Mouse (Mus musculus): Measurements from ENCODE around the gene Sorcs3.

Sorcs3 gene

GRCm38 (mm10) chr19:48285602-48286225 lies 79.9 kb downstream of the Sorcs3 start:
- DNase-seq (ENCODE audit: low read depth, low spot score), result no peak

DNA sequence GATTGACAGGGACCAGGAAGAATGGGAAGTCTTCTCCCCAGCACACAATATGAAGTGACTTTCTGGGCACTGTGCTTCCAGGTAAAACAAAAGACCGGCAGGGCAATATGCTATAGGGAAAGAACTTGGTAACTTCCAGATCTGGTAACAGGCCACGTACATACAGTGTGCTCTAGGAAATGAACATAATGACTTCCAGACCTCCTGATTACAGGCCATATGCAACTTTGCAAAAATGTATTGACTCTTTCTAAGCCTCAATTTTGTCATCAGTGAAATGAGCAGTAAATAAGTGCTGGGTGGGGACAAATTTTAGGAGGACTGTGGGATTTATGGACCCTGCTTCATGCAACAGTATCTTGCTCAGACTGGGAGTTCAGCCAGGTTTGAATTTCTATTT lies 88.4 kb downstream of the Sorcs3 start:
- DNase-seq (ENCODE audit: low read depth, low spot score), result no peak

DNA sequence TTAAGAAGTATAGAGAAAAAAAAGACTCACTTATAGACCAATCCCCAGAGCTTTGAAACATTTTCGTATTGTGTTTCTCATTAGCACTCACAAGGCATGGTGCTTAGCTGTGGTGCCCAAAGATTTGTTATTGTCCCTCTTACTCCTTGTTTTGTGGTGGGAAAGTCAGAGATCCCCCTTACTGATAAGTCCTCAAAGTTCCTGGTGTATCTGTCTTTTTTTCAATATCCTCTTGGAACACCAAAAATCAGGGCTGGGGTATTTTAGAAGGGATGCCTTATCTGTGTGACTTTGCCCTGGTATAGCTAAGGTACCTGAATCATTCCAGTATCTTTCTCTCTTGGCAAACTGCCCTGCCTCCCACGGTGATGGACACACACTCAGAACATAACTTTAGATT lies 92.6 kb downstream of the Sorcs3 start:
- no peak for DNase-seq (ENCODE audit: low read depth, low spot score)

DNA sequence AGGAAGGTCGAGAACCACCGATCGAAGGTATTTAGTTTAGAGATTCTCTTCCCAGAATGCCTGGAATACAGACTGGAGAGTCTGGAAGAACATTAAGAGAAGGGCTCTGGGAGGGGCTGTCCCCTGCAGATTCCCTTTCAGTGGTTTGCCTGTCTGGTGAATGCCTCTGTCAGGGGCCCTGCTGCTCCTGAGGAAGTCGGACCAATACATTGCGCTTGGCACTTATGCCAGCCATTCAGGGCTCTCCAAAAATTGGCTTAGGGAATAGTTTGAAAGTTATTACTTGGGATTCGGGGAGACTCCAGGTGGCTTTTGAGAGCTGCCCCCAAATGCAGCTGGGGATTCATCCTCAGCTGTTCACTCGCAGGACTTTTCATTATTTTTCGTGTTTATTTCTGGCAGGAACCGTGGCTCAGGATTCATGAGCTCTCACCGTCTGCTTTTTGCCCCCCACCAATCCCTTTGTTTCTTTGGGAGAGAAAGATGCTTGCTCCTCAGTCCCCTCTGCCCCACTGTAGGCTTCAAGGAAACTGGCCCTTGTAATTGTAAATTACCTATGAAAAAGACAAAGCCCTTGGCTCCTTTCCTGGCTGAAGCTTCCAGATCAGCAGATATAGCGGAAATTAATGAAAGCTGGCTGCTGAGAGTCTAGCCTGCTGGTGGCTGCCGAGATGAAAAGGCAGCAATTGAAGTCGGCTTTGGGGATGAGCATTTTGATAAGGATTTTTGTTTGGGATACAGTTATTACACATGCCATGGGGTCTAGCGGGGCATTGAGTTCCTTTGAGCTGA lies 94.8 kb downstream of the Sorcs3 start:
- DNase-seq (ENCODE audit: low read depth, low spot score), result no peak

DNA sequence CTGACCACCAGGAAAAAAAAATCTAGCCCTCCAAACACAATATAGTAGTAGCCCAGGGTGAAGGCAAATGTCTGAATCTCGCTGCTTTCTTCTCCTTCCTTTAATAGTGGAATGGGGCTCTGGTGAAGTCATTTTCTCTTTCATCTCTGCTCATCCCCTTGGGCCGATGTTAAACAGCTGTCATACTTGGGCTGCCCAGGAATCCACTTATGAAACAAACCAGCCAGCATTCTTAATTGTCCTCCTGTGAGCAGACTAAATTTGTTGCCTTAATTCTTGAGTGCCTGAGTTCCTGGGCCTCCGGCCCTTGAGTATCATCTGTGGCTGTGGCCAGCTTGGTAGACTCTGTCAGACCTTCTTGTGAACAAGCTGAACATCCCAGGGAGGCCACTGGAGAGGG lies 95.5 kb downstream of the Sorcs3 start:
- no peak for DNase-seq (ENCODE audit: low read depth, low spot score)

DNA sequence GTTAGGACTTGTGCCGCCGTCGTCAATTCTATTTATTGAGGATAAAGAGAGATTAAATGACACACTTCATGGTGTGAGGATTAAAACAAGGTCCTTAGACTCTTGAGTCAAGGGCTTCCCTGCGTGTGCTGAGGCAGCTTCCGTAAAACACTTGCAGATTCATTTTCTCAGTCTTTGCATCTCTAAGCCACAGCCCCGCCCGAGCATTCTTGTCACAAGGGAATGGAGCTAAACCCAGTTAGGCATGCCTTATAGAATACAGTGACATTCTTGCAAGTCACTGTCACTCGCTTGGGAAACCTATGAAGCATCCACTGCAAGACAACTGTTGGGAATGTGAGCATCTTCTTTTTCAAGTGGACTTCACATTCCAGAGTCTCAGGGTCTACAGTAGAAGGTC lies 102.5 kb downstream of the Sorcs3 start:
- DNase-seq (ENCODE audit: low read depth, low spot score), result no peak

GRCm38 (mm10) chr19:48309531-48310337 lies 103.9 kb downstream of the Sorcs3 start:
- DNase-seq (ENCODE audit: low read depth, low spot score), result no peak

DNA sequence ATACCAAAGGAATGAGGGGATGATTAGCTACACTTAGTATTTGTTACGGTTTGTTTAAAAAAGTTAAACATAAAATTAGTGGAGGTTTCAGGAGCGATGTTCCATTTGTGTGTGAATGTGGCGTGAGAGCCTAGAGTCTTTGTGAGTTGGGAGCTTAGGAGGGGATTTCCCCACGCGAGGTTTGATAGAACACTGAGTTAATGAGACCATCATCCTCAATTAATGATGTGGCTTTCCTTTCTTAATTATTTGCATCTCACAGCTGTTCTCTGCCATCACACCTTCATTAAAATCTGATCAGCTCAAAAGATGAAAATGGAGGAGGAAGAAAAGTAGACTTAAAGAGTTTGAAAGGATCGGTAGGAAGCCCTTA lies 104.5 kb downstream of the Sorcs3 start:
- DNase-seq (ENCODE audit: low read depth, low spot score), result no peak

DNA sequence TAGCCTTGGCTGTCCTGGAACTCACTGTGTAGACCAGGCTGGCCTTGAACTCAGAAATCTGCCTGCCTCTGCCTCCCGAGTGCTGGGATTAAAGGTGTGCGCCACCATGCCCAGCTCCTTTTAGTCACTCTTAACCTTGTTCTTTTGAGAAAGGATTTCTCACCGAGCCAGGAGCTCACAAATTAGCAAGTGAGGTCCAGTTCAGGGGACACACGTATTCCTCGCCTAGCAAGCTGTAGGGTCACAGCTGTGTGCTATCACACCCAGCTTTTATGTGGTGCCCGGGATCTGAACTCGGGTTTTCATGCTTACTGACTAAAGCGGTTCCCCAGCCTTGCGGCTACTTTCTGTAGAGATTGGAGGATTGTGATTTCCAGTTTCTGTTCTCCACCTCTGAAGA lies 108.0 kb downstream of the Sorcs3 start:
- no peak for DNase-seq (ENCODE audit: low read depth, low spot score)

DNA sequence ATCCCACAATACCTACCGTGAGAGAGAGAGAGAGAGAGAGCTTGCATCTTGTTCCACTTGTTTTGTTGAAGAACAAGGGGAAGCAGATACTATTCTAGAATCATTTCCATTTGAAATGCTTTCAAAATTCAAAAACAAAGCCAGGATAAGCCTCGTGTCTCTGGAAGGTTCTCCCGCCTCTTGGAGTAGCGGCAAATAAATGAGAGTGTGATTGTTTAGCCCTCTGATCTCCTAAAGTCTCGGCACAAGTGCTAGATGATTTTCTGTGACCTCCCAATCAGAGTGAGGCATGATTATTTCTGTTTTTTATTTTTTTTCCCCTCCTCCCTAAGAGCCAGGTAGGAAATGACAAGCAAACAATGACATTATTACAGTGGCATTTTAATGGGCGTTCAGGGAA lies 121.3 kb downstream of the Sorcs3 start:
- no peak for DNase-seq (ENCODE audit: low read depth, low spot score)

DNA sequence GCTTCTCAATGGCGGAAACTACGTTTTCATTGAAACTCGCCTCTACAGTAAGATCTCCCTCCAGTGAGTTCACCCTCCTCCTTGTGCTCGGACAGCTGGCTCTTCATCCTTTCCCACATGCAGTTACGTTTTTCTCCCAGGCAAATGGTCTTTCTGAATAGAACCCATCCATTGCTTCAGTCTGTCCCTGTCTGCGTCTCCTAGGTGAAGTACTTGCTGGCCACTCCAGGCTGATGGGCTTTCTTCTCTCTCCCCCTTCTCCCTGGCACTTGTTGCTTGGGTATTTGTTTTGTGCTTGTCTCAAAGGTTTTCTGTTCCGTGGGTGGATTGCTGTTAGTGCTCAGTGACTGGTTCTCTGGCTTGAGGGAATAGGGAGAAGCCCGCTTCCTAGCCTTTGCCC lies 122.3 kb downstream of the Sorcs3 start:
- DNase-seq (ENCODE audit: low read depth, low spot score), result no peak

- DNase-seq (ENCODE audit: low read depth, low spot score), result no peak
These were observed 125.8 kb downstream of the Sorcs3 start for GRCm38 (mm10) chr19:48331640-48332039.

GRCm38 (mm10) chr19:48333085-48333484 lies 127.3 kb downstream of the Sorcs3 start:
- no peak for DNase-seq (ENCODE audit: low read depth, low spot score)

DNA sequence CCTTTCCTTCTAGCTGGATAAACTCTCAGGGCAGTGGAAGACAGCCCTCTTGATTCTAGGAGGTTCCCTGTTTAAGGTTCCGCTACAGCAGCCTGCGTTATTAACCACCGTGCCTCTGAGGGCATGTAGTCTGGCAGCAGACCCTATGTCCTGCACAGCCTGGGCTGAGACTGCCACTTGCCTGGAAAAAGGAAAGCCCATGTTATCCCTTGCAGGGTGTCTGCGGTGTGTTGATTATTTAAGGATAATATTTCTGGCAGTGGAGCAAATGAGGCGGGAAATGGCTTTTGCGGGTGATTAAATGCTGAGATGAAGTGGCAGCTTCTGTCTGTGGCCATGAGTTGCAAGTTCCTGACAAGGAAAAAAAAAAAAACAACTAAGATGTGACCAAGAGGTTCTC lies 131.6 kb downstream of the Sorcs3 start:
- DNase-seq (ENCODE audit: low read depth, low spot score), result no peak

- DNase-seq (ENCODE audit: low read depth, low spot score), result no peak
These were observed 132.3 kb downstream of the Sorcs3 start for GRCm38 (mm10) chr19:48338098-48338497.

GRCm38 (mm10) chr19:48342770-48343169 lies 136.9 kb downstream of the Sorcs3 start:
- DNase-seq (ENCODE audit: low read depth, low spot score), result no peak

DNA sequence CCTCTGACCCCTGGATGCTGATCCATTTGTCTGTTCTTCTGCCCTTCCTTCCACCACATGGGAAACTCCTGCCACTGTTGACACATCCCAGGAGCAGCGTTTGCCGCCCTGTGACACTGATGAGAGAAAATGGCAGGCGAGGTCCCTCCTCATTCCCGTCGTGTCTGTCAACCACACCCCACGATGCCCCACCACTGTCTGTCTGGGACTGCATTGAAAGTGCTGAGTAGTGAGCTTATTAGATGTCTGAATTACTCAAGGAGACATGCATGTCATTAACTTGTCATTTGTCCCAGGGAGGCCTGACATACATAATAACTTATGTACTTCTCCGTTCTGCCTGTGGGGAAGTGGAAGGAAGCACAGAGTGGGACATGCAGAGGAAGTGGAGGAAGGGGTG lies 137.6 kb downstream of the Sorcs3 start:
- DNase-seq (ENCODE audit: low read depth, low spot score), result no peak

DNA sequence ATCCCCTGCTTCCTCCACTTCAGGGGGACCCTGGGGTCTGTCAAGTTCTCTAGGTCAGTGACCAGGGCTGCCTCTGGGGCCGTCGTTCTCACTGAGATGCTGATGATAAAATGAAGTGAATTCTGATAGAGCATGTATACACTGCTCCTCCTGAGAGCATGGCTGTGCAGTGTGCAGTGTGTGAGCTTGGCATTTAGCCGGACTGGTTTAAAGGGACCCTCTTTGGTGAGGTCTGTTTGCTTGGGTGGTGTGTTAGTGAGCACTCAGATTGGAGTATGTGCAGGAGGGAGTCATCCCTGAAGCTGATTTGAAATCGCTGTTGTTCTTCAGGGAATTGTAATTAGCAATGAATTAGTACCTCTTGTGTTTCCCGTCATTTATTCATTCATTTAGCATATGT lies 141.3 kb downstream of the Sorcs3 start:
- DNase-seq (ENCODE audit: low read depth, low spot score), result no peak

DNA sequence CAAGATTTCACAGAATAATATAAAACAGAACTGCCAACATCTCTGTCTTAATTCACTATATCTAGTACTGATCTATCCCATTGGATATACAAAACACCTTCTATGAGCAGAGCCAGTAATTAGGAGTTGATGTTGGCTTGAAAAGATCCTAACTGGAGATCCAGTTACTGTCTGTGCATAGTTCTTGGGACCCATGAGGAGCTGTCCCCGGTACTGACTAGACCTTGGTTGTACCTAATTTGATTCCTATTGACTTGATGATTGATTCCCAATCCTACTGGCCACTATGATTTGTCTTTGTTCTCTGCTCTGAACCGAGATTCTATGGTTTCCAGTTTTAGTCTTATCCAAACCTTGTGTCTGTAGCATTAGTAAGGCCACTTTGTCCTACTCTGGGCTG lies 151.0 kb downstream of the Sorcs3 start:
- no peak for DNase-seq (ENCODE audit: low read depth, low spot score)

DNA sequence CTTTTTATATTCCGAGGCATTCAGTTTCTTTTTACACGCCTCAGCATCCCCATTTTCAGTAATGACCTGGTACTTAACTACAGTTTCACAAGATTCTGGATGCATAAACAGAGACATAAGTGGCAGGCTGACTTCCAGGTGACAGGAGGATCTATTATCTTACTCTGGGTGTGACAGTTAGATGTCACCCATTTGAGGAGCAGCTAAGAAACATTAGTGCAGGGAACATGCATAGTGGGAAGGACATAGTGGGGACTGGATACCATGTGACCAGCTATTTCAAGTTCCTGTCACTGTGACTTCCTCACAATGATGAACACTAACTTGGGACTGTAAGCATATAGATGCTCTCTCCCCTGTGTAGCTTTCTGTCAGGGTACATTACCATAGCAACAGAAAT lies 156.3 kb downstream of the Sorcs3 start:
- no peak for DNase-seq (ENCODE audit: low read depth, low spot score)

GRCm38 (mm10) chr19:48368056-48368455 lies 162.2 kb downstream of the Sorcs3 start:
- DNase-seq (ENCODE audit: low read depth, low spot score), result no peak

DNA sequence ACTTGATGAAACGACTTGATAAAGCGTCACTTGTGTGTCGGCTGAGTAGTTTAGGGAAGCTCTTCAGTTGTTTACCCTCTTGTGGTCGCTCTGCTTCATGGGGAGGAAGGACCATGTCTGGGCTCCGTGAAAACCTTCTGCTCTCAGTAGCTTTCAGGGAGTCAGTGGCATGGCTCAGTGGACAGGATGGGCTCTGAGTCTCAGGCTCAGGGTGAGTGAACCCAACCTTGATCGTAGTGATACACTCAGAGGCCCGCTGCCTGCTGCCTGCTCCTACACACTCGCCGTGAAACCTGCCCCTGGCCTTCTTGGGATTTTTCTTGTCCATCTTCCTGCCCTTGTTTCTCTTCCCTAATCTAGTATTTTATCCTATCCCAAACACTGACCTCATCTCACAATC lies 166.0 kb downstream of the Sorcs3 start:
- DNase-seq (ENCODE audit: low read depth, low spot score), result no peak

Data from retina, adult 2 months (tissue).